Mouse (Mus musculus) stomach, embryonic 16.5 days (tissue): ENCODE measurements around the gene Spi1. TPM values are rescaled to one million over a fixed set of nuclear protein-coding genes. Genes with fewer than 3 reads are reported as not detected.

Experiments
- ATAC-seq: fragments of 200-750 bp; cut with Nextera tagmentation; 2 replicates; pipeline ENCODE4 v1.8.0; 2017; ENCODE audit warnings: moderate number of reproducible peaks, moderate TSS enrichment; ENCODE audit not compliant: insufficient read depth, low FRiP score
- H3K27ac ChIP-seq: fragments of 300-500 bp; sonication (generic); 2 replicates; pipeline ENCODE4 v1.5.1; 2014; ENCODE audit warnings: low read length
- H3K27me3 ChIP-seq: fragments of 300-500 bp; sonication (generic); 2 replicates; pipeline ENCODE4 v1.6.1; 2014; ENCODE audit warnings: low read length, control low read depth, mixed read lengths; ENCODE audit not compliant: control insufficient read depth, insufficient read depth
- H3K36me3 ChIP-seq: fragments of 300-500 bp; sonication (generic); 2 replicates; pipeline ENCODE4 v1.6.1; 2014; ENCODE audit warnings: low read length; ENCODE audit not compliant: control insufficient read depth, insufficient read depth
- H3K4me1 ChIP-seq: fragments of 300-500 bp; sonication (generic); 2 replicates; pipeline ENCODE4 v1.6.1; 2014; ENCODE audit warnings: low read length, control low read depth, mixed read lengths; ENCODE audit not compliant: control insufficient read depth, insufficient read depth
- H3K4me2 ChIP-seq: fragments of 300-500 bp; sonication (generic); 2 replicates; pipeline ENCODE4 v1.6.1; 2014; ENCODE audit warnings: low read depth, low read length, mixed read lengths
- H3K4me3 ChIP-seq: fragments of 300-500 bp; sonication (generic); replicated peaks from 2 replicates; pipeline ENCODE4 v1.5.1; 2014; ENCODE audit warnings: mild to moderate bottlenecking, low read length
- H3K9ac ChIP-seq: fragments of 300-500 bp; sonication (generic); 2 replicates; pipeline ENCODE4 v1.6.1; 2014; ENCODE audit warnings: low read length
- H3K9me3 ChIP-seq: fragments of 300-500 bp; sonication (generic); replicated peaks from 2 replicates; pipeline ENCODE4 v1.6.1; 2016; ENCODE audit warnings: low read length, control low read depth; ENCODE audit not compliant: control insufficient read depth
- WGBS: fragments of 180-500 bp; shearing (Covaris S2); extraction: QIAGEN DNeasy Blood & Tissue Kit; methylation state at CpG from one replicate; pipeline ENCODE4 v1.1.7; 2014; 5-methylcytosine and 5-hydroxymethylcytosine counted together
- polyA plus RNA-seq: library from polyadenylated mRNA; unstranded; fragments of >200 nt; fragmentation: Nextera tagmentation; extraction: Ambion mirVana; gene quantifications from 2 replicates; pipeline ENCODE4 v1.2.1, GENCODE M21; 2015

Gene Spi1
- polyA plus RNA-seq, 1 experiment from 2014 or later, result 6.7 TPM

- H3K36me3 ChIP-seq, result 0 out of 2 replicates have a peak, but pooled peaks cover 8% of the 10 kb centered on the region
- WGBS, result 83% methylated on average over 4 of the region's 4 CpGs
These were observed 80.8 kb downstream of the Spi1 start for GRCm38 (mm10) chr2:91162952-91163351.

GRCm38 (mm10) chr2:91163532-91163931 lies 81.3 kb downstream of the Spi1 start:
- H3K36me3 ChIP-seq, result 0 out of 2 replicates have a peak, but pooled peaks cover 8% of the 10 kb centered on the region

More at GRCm38 (mm10) chr2:91162952-91163351, 80.8 kb downstream of the Spi1 start:
- Histone ChIP-seq H3K9me3 (no peaks in the 10 kb centered on the region), H3K27me3 (no peaks in the 10 kb centered on the region), H3K4me1 (no peaks in the 10 kb centered on the region), H3K9ac (no peak overlapping the region), H3K4me3 (no peak overlapping the region), H3K27ac (no peak overlapping the region), H3K4me2 (no peak overlapping the region)
- no peak for ATAC-seq

GRCm38 (mm10) chr2:91164991-91165390 lies 82.8 kb downstream of the Spi1 start:
- 81% methylated on average over 6 of the region's 6 CpGs for WGBS

More at GRCm38 (mm10) chr2:91163532-91163931, 81.3 kb downstream of the Spi1 start:
- no peak for ATAC-seq
- Histone ChIP-seq H3K9me3 (no peaks in the 10 kb centered on the region), H3K9ac (no peak overlapping the region), H3K27me3 (no peaks in the 10 kb centered on the region), H3K4me3 (no peak overlapping the region), H3K4me1 (no peaks in the 10 kb centered on the region), H3K27ac (no peak overlapping the region), H3K4me2 (no peak overlapping the region)
- WGBS, result 82% methylated on average over 5 of the region's 5 CpGs

More at GRCm38 (mm10) chr2:91164991-91165390, 82.8 kb downstream of the Spi1 start:
- no peaks in the 10 kb centered on the region for H3K27me3 ChIP-seq
- 0 out of 2 replicates have a peak, but pooled peaks cover 8% of the 10 kb centered on the region for H3K36me3 ChIP-seq
- H3K4me1 ChIP-seq, result no peaks in the 10 kb centered on the region
- H3K9me3 ChIP-seq, result no peaks in the 10 kb centered on the region
- no peak overlapping the region for H3K4me2 ChIP-seq
- H3K9ac ChIP-seq, result no peak overlapping the region
- no peak overlapping the region for H3K27ac ChIP-seq
- no peak for ATAC-seq
- no peak overlapping the region for H3K4me3 ChIP-seq

Other genes starting within 250 kb of the Spi1 start
- 221 and 238 TPM in 2 replicates for gene Mtch2, start 235.2 kb upstream of the Spi1 start, polyA plus RNA-seq
- 5.3 and 5.7 TPM in 2 replicates for gene C1qtnf4, start 196.5 kb upstream of the Spi1 start, polyA plus RNA-seq
- 29.7 and 32.4 TPM in 2 replicates for gene Kbtbd4, start 177.7 kb upstream of the Spi1 start, polyA plus RNA-seq
- gene Ndufs3, start 177.6 kb upstream of the Spi1 start, polyA plus RNA-seq, result 221 and 234 TPM in 2 replicates
- gene Celf1, start 142.0 kb upstream of the Spi1 start, polyA plus RNA-seq, result 74.3 and 81.5 TPM in 2 replicates
- gene Rapsn, start 46.8 kb upstream of the Spi1 start, polyA plus RNA-seq, result 1.5 and 4.8 TPM in 2 replicates
- gene Psmc3, start 28.4 kb upstream of the Spi1 start, polyA plus RNA-seq, result 264 and 286 TPM in 2 replicates
- 43.7 and 51.3 TPM in 2 replicates for gene Slc39a13, start 12.0 kb upstream of the Spi1 start, polyA plus RNA-seq
- gene Mybpc3, start 35.8 kb downstream of the Spi1 start, polyA plus RNA-seq, result 0.17 and 0.54 TPM in 2 replicates
- gene Madd, start 101.4 kb downstream of the Spi1 start, polyA plus RNA-seq, result 14.3 and 17.2 TPM in 2 replicates
- gene Nr1h3, start 120.4 kb downstream of the Spi1 start, polyA plus RNA-seq, result 3.5 and 4.2 TPM in 2 replicates
- gene Acp2, start 120.5 kb downstream of the Spi1 start, polyA plus RNA-seq, result 23.1 and 24.5 TPM in 2 replicates
- 17.1 and 20.5 TPM in 2 replicates for gene Ddb2, start 154.6 kb downstream of the Spi1 start, polyA plus RNA-seq
- 65.5 and 73.3 TPM in 2 replicates for gene Pacsin3, start 173.6 kb downstream of the Spi1 start, polyA plus RNA-seq
- 82.0 and 82.3 TPM in 2 replicates for gene Arfgap2, start 182.6 kb downstream of the Spi1 start, polyA plus RNA-seq